Mouse (Mus musculus) kidney, postnatal 36 days (tissue): ENCODE results near the gene Cntnap5c.
"Not testable (repeated sequence)": the region's sequence is repeated elsewhere in the genome, so short reads cannot be mapped to it uniquely, and the experiment has no call there.

Experiments used
- DNase-seq, 2 experiments: peaks; one replicate each; pipeline ENCODE4 v3.0.0; 2021 to 2022; ENCODE audit warnings: mixed read lengths in 2 of 2

Cntnap5c gene

GRCm38 (mm10) chr17:57768622-57769610 lies at the start of gene Cntnap5c:
Gene Cntnap5c, plus strand, starts transcription at chr17:57769570.
- DNase-seq: peak; percentile 35 to 85

GRCm38 (mm10) chr17:57742119-57742518 lies 27.3 kb upstream of the Cntnap5c start, which contains the start of gene Gm21834:
Gene Gm21834, minus strand, starts transcription at chr17:57742219.
- no peak for DNase-seq

GRCm38 (mm10) chr17:57758033-57758432 lies 11.3 kb upstream of the Cntnap5c start:
- DNase-seq: no peak

GRCm38 (mm10) chr17:57767306-57767705 lies 2.1 kb upstream of the Cntnap5c start:
- DNase-seq: no peak

GRCm38 (mm10) chr17:57770904-57771303 lies 1.5 kb downstream of the Cntnap5c start:
- peak in 1 of 2 experiments; percentile 7 for DNase-seq

- no peak for DNase-seq
Measured at GRCm38 (mm10) chr17:57788161-57788799, 18.9 kb downstream of the Cntnap5c start.

- no peak for DNase-seq
Measured at GRCm38 (mm10) chr17:57795408-57795807, 26.0 kb downstream of the Cntnap5c start.

- no peak for DNase-seq
Measured at GRCm38 (mm10) chr17:57796668-57797311, 27.4 kb downstream of the Cntnap5c start.

GRCm38 (mm10) chr17:57799414-57799985 lies 30.1 kb downstream of the Cntnap5c start:
- DNase-seq: no peak

GRCm38 (mm10) chr17:57801180-57801579 lies 31.8 kb downstream of the Cntnap5c start:
- DNase-seq: no peak

- no peak for DNase-seq
Measured at GRCm38 (mm10) chr17:57837090-57837971, 68.0 kb downstream of the Cntnap5c start.

- DNase-seq: not testable (repeated sequence)
Measured at GRCm38 (mm10) chr17:57855811-57856210, 86.4 kb downstream of the Cntnap5c start.

GRCm38 (mm10) chr17:57865996-57866395 lies 96.6 kb downstream of the Cntnap5c start:
- DNase-seq: no peak

GRCm38 (mm10) chr17:57887742-57888389 lies 118.5 kb downstream of the Cntnap5c start:
- no peak for DNase-seq

- no peak for DNase-seq
Measured at GRCm38 (mm10) chr17:57911770-57912293, 142.5 kb downstream of the Cntnap5c start.

- DNase-seq: no peak
Measured at GRCm38 (mm10) chr17:57984230-57984629, 214.9 kb downstream of the Cntnap5c start.

- DNase-seq: peak in 1 of 2 experiments; percentile 1
Measured at GRCm38 (mm10) chr17:57988420-57988819, 219.1 kb downstream of the Cntnap5c start.

GRCm38 (mm10) chr17:57996461-57996860 lies 227.1 kb downstream of the Cntnap5c start:
- no peak for DNase-seq

- no peak for DNase-seq
Measured at GRCm38 (mm10) chr17:57999080-57999479, 229.7 kb downstream of the Cntnap5c start.

GRCm38 (mm10) chr17:58002845-58003244 lies 233.5 kb downstream of the Cntnap5c start:
- no peak for DNase-seq

- no peak for DNase-seq
Measured at GRCm38 (mm10) chr17:58003322-58003721, 234.0 kb downstream of the Cntnap5c start.
